In genomic region chr9:42837498-42837897, GRCm38 (mm10) we compare ENCODE assay signal across 22 mouse cellular contexts.
DNase-seq lines count a peak whose midpoint lies in the region; ATAC-seq and TF ChIP-seq lines count a peak whose summit lies in the region.
"Had no signal": no experiment of that assay in that cellular context is flagged by ENCODE, and none has a peak within 500 bp of the region (broad histone marks: within the 10 kb centered on the region; RNA-seq: fewer than 3 reads in every experiment).

No protein-coding gene starts in this region.

- no peak for ATAC-seq in heart, embryonic 13.5 days (ENCODE audit: extremely low read depth, insufficient number of reproducible peaks, low FRiP score, low TSS enrichment)
- ATAC-seq in heart, embryonic 11.5 days (replicated peaks; ENCODE audit: insufficient number of reproducible peaks, low FRiP score, low TSS enrichment) = no peak
- no peak for ATAC-seq in lung, postnatal 0 days
- peak; percentile 75 for ATAC-seq in megakaryocyte, adult 5-6 weeks (ENCODE audit: poor library complexity, severe bottlenecking)
- ATAC-seq: forebrain, embryonic 14.5 days; hindbrain, postnatal 0 days had no signal

- TF ChIP-seq EP300 in lung, postnatal 0 days (IDR thresholded peaks at IDR 0.05) = no peak

- peak; percentile 10 for DNase-seq in lung, postnatal 0 days (ENCODE audit: low spot score)
- no peak for DNase-seq in lung, postnatal 10 days
- no peak for DNase-seq in right cerebral cortex, postnatal 14 days
- no peak for DNase-seq in retina, postnatal 1 day
- DNase-seq: adrenal gland, postnatal 10 days; cerebellum, adult 11-12 months; cerebellum, adult 9-10 months; cerebellum, postnatal 25 days; gastrocnemius, adult 2 months; gastrocnemius, postnatal 25 days; heart, adult 11 months; heart, postnatal 14 days had no signal

- peaks cover 8% of the 10 kb centered on the region; the same call in 1 of the 2 replicates for H3K4me1 ChIP-seq in heart, embryonic 13.5 days
- H3K4me1 ChIP-seq in heart, embryonic 11.5 days (ENCODE audit: control insufficient read depth, insufficient read depth, low read length) = 0 out of 2 replicates have a peak, but pooled peaks cover 2% of the 10 kb centered on the region
- H3K4me1 ChIP-seq in lung, postnatal 0 days (ENCODE audit: insufficient read depth, low read depth, low read length) = no peaks in the 10 kb centered on the region
- H3K4me1 ChIP-seq in bone marrow macrophage, adult 2 months (ENCODE audit: control insufficient read depth, insufficient read depth, low read length) = peaks cover 28% of the 10 kb centered on the region
- H3K4me1 ChIP-seq: embryonic facial prominence, embryonic 10.5 days had no signal

- no peaks in the 10 kb centered on the region for H3K36me3 ChIP-seq in heart, embryonic 13.5 days
- H3K36me3 ChIP-seq in heart, embryonic 11.5 days (ENCODE audit: control insufficient read depth, insufficient read depth, low read length) = no peaks in the 10 kb centered on the region
- H3K36me3 ChIP-seq in lung, postnatal 0 days (ENCODE audit: insufficient read depth, low read length) = no peaks in the 10 kb centered on the region
- H3K36me3 ChIP-seq: embryonic facial prominence, embryonic 10.5 days; G1E; heart, embryonic 15.5 days; hindbrain, embryonic 13.5 days had no signal

- H3K27ac ChIP-seq in heart, embryonic 13.5 days (replicated peaks) = peak overlapping the region; percentile 33; the same call in 1 of the 2 replicates
- no peak overlapping the region for H3K27ac ChIP-seq in heart, embryonic 11.5 days (ENCODE audit: low read depth, low read length)
- no peak overlapping the region for H3K27ac ChIP-seq in lung, postnatal 0 days (ENCODE audit: low read length)
- peak overlapping the region; percentile 62 for H3K27ac ChIP-seq in bone marrow macrophage, adult 2 months (ENCODE audit: insufficient read depth, low read depth, low read length)
- H3K27ac ChIP-seq: embryonic facial prominence, embryonic 10.5 days; gastrocnemius, adult 2 months; heart, embryonic 15.5 days; hindbrain, embryonic 13.5 days; hindbrain, postnatal 0 days had no signal

- no peak overlapping the region for H3K4me2 ChIP-seq in heart, embryonic 13.5 days
- H3K4me2 ChIP-seq in heart, embryonic 11.5 days = no peak overlapping the region
- no peak overlapping the region for H3K4me2 ChIP-seq in lung, postnatal 0 days (replicated peaks; ENCODE audit: low read depth, low read length)
- H3K4me2 ChIP-seq: heart, embryonic 15.5 days; hindbrain, embryonic 13.5 days had no signal

- TF ChIP-seq CTCF in lung, postnatal 0 days (IDR thresholded peaks at IDR 0.05) = no peak
- no peak for TF ChIP-seq CTCF in bone marrow macrophage, adult 2 months (IDR thresholded peaks at IDR 0.05; ENCODE audit: low read depth, low read length)

- H3K9me3 ChIP-seq in heart, embryonic 13.5 days = no peaks in the 10 kb centered on the region
- no peaks in the 10 kb centered on the region for H3K9me3 ChIP-seq in heart, embryonic 11.5 days (replicated peaks; ENCODE audit: control insufficient read depth, low read length)
- no peaks in the 10 kb centered on the region for H3K9me3 ChIP-seq in lung, postnatal 0 days (ENCODE audit: low read length)
- H3K9me3 ChIP-seq: embryonic facial prominence, embryonic 10.5 days; heart, embryonic 15.5 days; hindbrain, embryonic 13.5 days had no signal

- 47% methylated on average over 6 of the region's 6 CpGs for WGBS in heart, embryonic 13.5 days
- 60% methylated on average over 6 of the region's 6 CpGs for WGBS in heart, embryonic 11.5 days (ENCODE audit: insufficient replicate concordance)
- 49% methylated on average over 6 of the region's 6 CpGs for WGBS in lung, postnatal 0 days

- H3K4me3 ChIP-seq in heart, embryonic 13.5 days = no peak overlapping the region
- no peak overlapping the region for H3K4me3 ChIP-seq in heart, embryonic 11.5 days (ENCODE audit: low read depth, low read length)
- no peak overlapping the region for H3K4me3 ChIP-seq in lung, postnatal 0 days (ENCODE audit: low read depth, low read length)
- no peak overlapping the region for H3K4me3 ChIP-seq in bone marrow macrophage, adult 2 months (ENCODE audit: insufficient read depth, low read length)
- H3K4me3 ChIP-seq: embryonic facial prominence, embryonic 10.5 days; gastrocnemius, adult 2 months; heart, embryonic 15.5 days; hindbrain, embryonic 13.5 days had no signal

- H3K9ac ChIP-seq in heart, embryonic 13.5 days = no peak overlapping the region
- no peak overlapping the region for H3K9ac ChIP-seq in heart, embryonic 11.5 days (ENCODE audit: low read depth, low read length)
- H3K9ac ChIP-seq in lung, postnatal 0 days (replicated peaks; ENCODE audit: low read depth) = no peak overlapping the region
- H3K9ac ChIP-seq: heart, embryonic 15.5 days; hindbrain, embryonic 13.5 days had no signal

- peaks cover 9% of the 10 kb centered on the region for H3K27me3 ChIP-seq in heart, embryonic 13.5 days (replicated peaks)
- H3K27me3 ChIP-seq in heart, embryonic 11.5 days (ENCODE audit: control insufficient read depth, insufficient read depth, low read length) = 0 out of 2 replicates have a peak, but pooled peaks cover 2% of the 10 kb centered on the region
- H3K27me3 ChIP-seq in lung, postnatal 0 days (replicated peaks; ENCODE audit: insufficient read depth, low read length) = no peaks in the 10 kb centered on the region
- H3K27me3 ChIP-seq: heart, embryonic 15.5 days had no signal

- no peak for TF ChIP-seq POLR2A in bone marrow macrophage, adult 2 months (IDR thresholded peaks at IDR 0.05; ENCODE audit: borderline replicate concordance, low read depth, low read length)

Comparison
In these comparisons a context has a peak if more than half of its experiments do, and no peak if none do; other contexts are left out.
1. H3K27ac ChIP-seq: peak in heart, embryonic 13.5 days (single experiment) and bone marrow macrophage, adult 2 months (single experiment); none in heart, embryonic 11.5 days (single experiment) and lung, postnatal 0 days (single experiment).